Mouse (Mus musculus) cerebellum, postnatal 4 days (tissue): ENCODE data around the gene Vmn1r171.
"Not testable (repeated sequence)": the region's sequence is repeated elsewhere in the genome, so short reads cannot be mapped to it uniquely, and the experiment has no call there.

Experiments used
- DNase-seq, 2 experiments: peaks; one replicate each; pipeline ENCODE4 v3.0.0; 2022; ENCODE audit warnings: low spot score in 2 of 2, mixed read lengths in 1 of 2

Vmn1r171 gene

DNA sequence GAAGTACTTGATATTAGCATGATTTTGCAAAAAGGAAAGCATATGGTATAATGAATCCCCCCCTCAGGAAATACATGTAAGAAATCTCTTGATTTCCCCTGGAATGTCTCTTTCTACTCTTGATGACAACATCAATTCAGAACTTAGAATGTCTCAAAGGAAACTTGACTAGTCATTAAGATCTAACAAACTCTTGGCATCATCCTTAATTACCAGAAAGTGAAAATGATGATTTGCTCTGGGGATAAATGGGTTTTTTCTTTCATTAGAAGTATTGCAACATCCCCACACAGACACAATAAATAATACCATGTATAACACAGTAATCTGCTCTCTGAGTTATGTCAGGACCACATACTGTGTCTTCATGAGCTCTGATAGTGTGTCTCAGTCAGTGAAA is at the start of gene Vmn1r171:
TSS of gene Vmn1r171 (plus strand) at position 301 of the 400 bp plus-strand sequence.
- no peak for DNase-seq

DNA sequence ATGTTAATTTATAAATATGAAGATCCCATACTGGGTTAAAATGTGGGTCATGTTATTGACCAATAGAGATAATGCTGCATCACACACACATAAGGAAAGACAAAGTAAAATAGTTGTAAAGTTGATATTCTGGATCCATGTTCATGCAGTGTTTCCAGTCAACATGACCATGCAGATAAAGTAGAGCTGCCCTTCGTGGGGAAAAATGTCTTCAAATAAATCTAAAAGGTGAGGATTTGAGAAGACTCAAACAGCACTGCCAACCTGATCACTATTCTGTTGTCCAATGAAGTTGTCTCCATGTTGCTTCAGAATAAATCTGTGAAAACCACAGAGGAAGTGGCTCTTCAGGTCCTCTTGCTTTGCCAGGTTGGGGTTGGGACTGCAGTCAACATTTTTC is 24.6 kb upstream of the Vmn1r171 start, which contains the start of gene Vmn1r170:
TSS of gene Vmn1r170 (plus strand) at position 301 of the 400 bp plus-strand sequence.
- DNase-seq: not testable (repeated sequence)

DNA sequence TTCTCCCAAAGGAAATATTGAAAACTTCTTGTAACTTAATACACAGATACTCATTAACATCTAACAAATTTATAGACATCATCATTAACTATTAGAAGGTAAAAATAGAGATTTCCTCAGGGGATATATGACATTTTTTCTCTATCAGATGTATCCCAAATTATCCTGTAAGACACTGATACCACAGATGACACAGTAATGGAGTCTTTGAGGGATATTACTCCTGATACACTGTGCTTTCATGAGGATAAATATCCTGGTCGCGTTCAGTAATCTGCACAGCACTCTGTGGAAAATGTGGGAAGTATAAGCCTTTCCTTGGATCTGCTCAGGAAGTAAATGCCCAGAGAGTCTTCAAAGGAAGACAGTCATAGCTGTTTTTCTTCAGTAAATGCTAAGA is 27.5 kb downstream of the Vmn1r171 start, which contains the start of gene Vmn1r172:
TSS of gene Vmn1r172 (plus strand) at position 301 of the 400 bp plus-strand sequence.
- no peak for DNase-seq
